Mouse (Mus musculus): Measurements from ENCODE around the gene Rhox3f. TPM values are rescaled to one million over a fixed set of nuclear protein-coding genes. Genes with fewer than 3 reads are reported as not detected.
"Not testable (repeated sequence)": the region's sequence is repeated elsewhere in the genome, so short reads cannot be mapped to it uniquely, and the experiment has no call there.

The Rhox3f gene
- not detected in 2 replicates for polyA plus RNA-seq (2015; fragmentation: Nextera tagmentation; extraction: Ambion mirVana)

DNA sequence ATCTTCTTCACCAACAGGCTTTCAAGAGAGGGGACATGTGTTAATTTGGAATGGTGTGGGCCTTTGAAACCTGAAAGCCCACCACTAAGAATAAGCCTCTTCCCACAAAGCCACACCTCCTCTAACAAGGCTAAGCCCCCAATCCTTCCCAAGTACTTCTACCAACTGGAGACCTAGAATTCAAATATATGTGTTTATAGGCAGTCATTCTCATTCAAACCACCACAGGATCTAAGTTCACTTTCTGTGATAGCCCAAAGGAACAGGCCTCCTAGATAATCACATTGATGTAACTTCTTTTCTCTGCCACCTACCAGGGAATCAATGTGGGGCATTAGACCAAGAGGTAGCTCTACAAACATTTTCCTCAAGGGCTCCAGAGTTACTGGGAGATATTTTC, at the start of gene Rhox3f:
Gene Rhox3f, plus strand, starts transcription at position 301 of the 400 bp plus-strand sequence.
- ATAC-seq (ENCODE audit: low FRiP score, low TSS enrichment); H3K4me2 ChIP-seq (replicated peaks; ENCODE audit: low read depth); H3K9ac ChIP-seq (ENCODE audit: low read length); H3K9me3 ChIP-seq (ENCODE audit: control insufficient read depth, low read length); H3K36me3 ChIP-seq (ENCODE audit: control insufficient read depth, insufficient read depth, low read length); H3K27me3 ChIP-seq (ENCODE audit: control insufficient read depth, insufficient read depth, low read length); H3K27ac ChIP-seq (replicated peaks); H3K4me1 ChIP-seq (replicated peaks; ENCODE audit: control insufficient read depth, insufficient read depth); H3K4me3 ChIP-seq (ENCODE audit: low read depth, low read length); DNase-seq (ENCODE audit: low spot score): not testable (repeated sequence)

DNA sequence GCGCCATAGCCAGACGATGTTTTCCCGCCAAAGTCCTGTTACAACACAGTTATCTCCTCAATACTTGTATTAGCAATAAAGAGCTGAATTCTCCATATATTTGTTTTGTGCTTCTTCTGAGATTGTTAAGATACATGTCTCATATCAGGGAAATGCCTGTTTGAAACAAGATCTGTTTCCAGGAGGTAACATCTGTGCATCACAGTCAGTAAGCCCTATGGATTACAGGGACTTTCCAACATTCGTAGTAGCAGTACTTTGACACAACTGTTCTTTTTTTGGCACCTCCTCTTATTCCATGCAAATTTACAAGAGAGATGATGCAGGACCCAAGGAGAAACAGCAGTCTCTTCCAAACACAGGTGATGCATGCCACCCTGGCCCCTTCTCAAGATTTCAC, 39.1 kb upstream of the Rhox3f start, which contains the start of gene Rhox3e:
Gene Rhox3e, plus strand, starts transcription at position 301 of the 400 bp plus-strand sequence.
- not testable (repeated sequence) for ATAC-seq (ENCODE audit: low FRiP score, low TSS enrichment); H3K4me3 ChIP-seq (ENCODE audit: low read depth, low read length); H3K9ac ChIP-seq (ENCODE audit: low read length); H3K9me3 ChIP-seq (ENCODE audit: control insufficient read depth, low read length); H3K36me3 ChIP-seq (ENCODE audit: control insufficient read depth, insufficient read depth, low read length); DNase-seq (ENCODE audit: low spot score); H3K4me1 ChIP-seq (replicated peaks; ENCODE audit: control insufficient read depth, insufficient read depth); H3K27ac ChIP-seq (replicated peaks); H3K27me3 ChIP-seq (ENCODE audit: control insufficient read depth, insufficient read depth, low read length); H3K4me2 ChIP-seq (replicated peaks; ENCODE audit: low read depth)
- no CpG with 5 or more reads among the region's 4 CpGs for WGBS

DNA sequence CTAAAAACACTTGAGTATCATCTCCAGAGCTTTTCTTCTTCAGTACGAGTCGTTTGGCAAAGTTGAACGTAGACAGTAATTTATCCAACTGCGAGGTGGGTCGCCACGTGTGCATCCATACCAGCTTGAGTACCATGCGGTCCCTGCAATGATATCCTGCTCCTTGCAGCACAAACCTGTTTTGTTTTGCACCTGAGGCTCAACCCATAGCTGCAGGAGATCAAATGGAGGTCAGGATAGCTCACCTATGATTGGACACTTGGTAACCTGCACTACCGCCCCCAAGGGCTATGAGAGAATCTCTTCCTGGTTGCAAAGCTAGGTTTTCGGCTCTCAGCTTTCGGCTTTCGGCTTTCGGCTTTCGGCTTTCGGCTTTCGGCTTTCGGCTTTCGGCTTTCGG, 23.7 kb upstream of the Rhox3f start, which contains the start of gene Rhox4e:
Gene Rhox4e, plus strand, starts transcription at position 301 of the 400 bp plus-strand sequence.
- not testable (repeated sequence) for H3K4me1 ChIP-seq (replicated peaks; ENCODE audit: control insufficient read depth, insufficient read depth); ATAC-seq (ENCODE audit: low FRiP score, low TSS enrichment); H3K9me3 ChIP-seq (ENCODE audit: control insufficient read depth, low read length); DNase-seq (ENCODE audit: low spot score); H3K4me2 ChIP-seq (replicated peaks; ENCODE audit: low read depth); H3K36me3 ChIP-seq (ENCODE audit: control insufficient read depth, insufficient read depth, low read length); H3K4me3 ChIP-seq (ENCODE audit: low read depth, low read length); H3K27ac ChIP-seq (replicated peaks); H3K9ac ChIP-seq (ENCODE audit: low read length); H3K27me3 ChIP-seq (ENCODE audit: control insufficient read depth, insufficient read depth, low read length)
- 98% methylated on average over 7 of the region's 18 CpGs for WGBS

DNA sequence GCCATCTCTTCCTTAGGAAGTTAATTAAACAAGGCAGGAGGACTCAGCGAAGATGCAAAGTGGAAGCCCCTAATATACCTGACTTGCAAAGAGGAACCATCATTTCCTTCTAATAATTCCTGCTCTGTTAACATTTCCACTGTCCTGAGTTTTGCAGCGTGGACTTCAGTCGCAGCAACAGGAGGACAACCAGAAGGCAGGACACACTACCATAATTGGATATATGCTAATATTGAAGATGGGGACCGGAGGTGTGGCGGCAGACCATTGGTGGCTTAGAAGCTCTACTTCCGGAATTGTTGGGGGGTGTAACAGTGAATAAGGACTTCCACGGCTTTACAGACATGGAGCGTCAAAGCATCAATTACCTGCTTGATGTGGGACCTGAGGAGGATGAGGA, 9.7 kb upstream of the Rhox3f start, which contains the start of gene Rhox2f:
Gene Rhox2f, plus strand, starts transcription at position 301 of the 400 bp plus-strand sequence.
- 95% methylated on average over 6 of the region's 8 CpGs for WGBS
- H3K4me1 ChIP-seq (replicated peaks; ENCODE audit: control insufficient read depth, insufficient read depth); H3K36me3 ChIP-seq (ENCODE audit: control insufficient read depth, insufficient read depth, low read length); H3K27ac ChIP-seq (replicated peaks); H3K9ac ChIP-seq (ENCODE audit: low read length); H3K4me3 ChIP-seq (ENCODE audit: low read depth, low read length); ATAC-seq (ENCODE audit: low FRiP score, low TSS enrichment); H3K9me3 ChIP-seq (ENCODE audit: control insufficient read depth, low read length); H3K27me3 ChIP-seq (ENCODE audit: control insufficient read depth, insufficient read depth, low read length); DNase-seq (ENCODE audit: low spot score); H3K4me2 ChIP-seq (replicated peaks; ENCODE audit: low read depth): not testable (repeated sequence)

DNA sequence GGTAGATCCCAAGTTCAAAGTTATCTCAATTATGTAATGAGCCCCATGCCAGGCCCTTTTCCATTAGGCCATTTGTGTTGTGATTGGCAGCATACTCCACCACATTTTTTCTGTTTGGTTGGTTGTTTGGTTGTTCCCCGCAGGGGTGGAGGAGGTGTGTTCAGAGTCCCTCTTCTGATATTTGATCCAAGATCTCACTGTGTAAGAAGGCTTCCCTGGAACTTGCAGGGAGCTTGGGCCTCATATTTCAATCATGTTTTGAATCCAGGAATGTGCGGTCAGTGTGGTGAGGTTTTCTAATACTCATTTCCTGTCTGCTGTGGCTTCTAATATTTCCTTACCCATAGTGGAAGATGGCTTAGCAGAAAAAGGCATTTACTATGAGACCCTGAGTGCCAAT, 8.2 kb upstream of the Rhox3f start:
- not testable (repeated sequence) for H3K27ac ChIP-seq (replicated peaks); ATAC-seq (ENCODE audit: low FRiP score, low TSS enrichment); H3K27me3 ChIP-seq (ENCODE audit: control insufficient read depth, insufficient read depth, low read length); H3K9me3 ChIP-seq (ENCODE audit: control insufficient read depth, low read length); H3K36me3 ChIP-seq (ENCODE audit: control insufficient read depth, insufficient read depth, low read length); H3K4me3 ChIP-seq (ENCODE audit: low read depth, low read length); DNase-seq (ENCODE audit: low spot score); H3K4me1 ChIP-seq (replicated peaks; ENCODE audit: control insufficient read depth, insufficient read depth); H3K9ac ChIP-seq (ENCODE audit: low read length); H3K4me2 ChIP-seq (replicated peaks; ENCODE audit: low read depth)
- WGBS, result 39% methylated on average over 2 of the region's 2 CpGs

DNA sequence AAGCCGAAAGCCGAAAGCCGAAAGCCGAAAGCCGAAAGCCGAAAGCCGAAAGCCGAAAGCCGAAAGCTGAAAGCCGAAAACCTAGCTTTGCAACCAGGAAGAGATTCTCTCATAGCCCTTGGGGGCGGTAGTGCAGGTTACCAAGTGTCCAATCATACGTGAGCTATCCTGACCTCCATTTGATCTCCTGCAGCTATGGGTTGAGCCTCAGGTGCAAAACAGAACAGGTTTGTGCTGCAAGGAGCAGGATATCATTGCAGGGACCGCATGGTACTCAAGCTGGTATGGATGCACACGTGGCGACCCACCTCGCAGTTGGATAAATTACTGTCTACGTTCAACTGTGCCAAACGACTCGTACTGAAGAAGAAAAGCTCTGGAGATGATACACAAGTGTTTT, 26.8 kb downstream of the Rhox3f start, which contains the start of gene Rhox4f:
Gene Rhox4f, minus strand, starts transcription at position 101 of the 400 bp plus-strand sequence.
- H3K9ac ChIP-seq (ENCODE audit: low read length); H3K4me2 ChIP-seq (replicated peaks; ENCODE audit: low read depth); H3K9me3 ChIP-seq (ENCODE audit: control insufficient read depth, low read length); H3K4me1 ChIP-seq (replicated peaks; ENCODE audit: control insufficient read depth, insufficient read depth); H3K4me3 ChIP-seq (ENCODE audit: low read depth, low read length); H3K27me3 ChIP-seq (ENCODE audit: control insufficient read depth, insufficient read depth, low read length); H3K36me3 ChIP-seq (ENCODE audit: control insufficient read depth, insufficient read depth, low read length); ATAC-seq (ENCODE audit: low FRiP score, low TSS enrichment); H3K27ac ChIP-seq (replicated peaks); DNase-seq (ENCODE audit: low spot score): not testable (repeated sequence)
- WGBS, result 95% methylated on average over 15 of the region's 19 CpGs

DNA sequence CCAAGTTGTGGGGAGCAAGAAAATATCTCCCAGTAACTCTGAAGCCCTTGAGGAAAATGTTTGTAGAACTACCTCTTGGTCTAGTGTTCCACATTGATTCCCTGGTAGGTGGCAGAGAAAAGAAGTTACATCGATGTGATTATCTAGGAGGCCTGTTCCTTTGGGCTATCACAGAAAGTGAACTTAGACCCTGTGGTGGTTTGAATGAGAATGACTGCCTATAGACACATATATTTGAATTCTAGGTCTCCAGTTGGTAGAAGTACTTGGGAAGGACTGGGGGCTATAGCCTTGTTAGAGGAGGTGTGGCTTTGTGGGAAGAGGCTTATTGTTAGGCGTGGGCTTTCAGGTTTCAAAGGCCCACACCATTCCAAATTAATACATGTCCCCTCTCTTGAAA, 47.7 kb downstream of the Rhox3f start, which contains the start of gene Rhox3g:
Gene Rhox3g, minus strand, starts transcription at position 101 of the 400 bp plus-strand sequence.
- not testable (repeated sequence) for H3K4me2 ChIP-seq (replicated peaks; ENCODE audit: low read depth); H3K9ac ChIP-seq (ENCODE audit: low read length); H3K9me3 ChIP-seq (ENCODE audit: control insufficient read depth, low read length); H3K4me3 ChIP-seq (ENCODE audit: low read depth, low read length); H3K36me3 ChIP-seq (ENCODE audit: control insufficient read depth, insufficient read depth, low read length); H3K27ac ChIP-seq (replicated peaks); DNase-seq (ENCODE audit: low spot score); ATAC-seq (ENCODE audit: low FRiP score, low TSS enrichment); H3K27me3 ChIP-seq (ENCODE audit: control insufficient read depth, insufficient read depth, low read length); H3K4me1 ChIP-seq (replicated peaks; ENCODE audit: control insufficient read depth, insufficient read depth)
- WGBS, result 89% methylated on average over 2 of the region's 2 CpGs

Other genes with a start within 250 kb of the Rhox3f start
- not detected in 2 replicates for gene Rhox3a2, start 201.0 kb upstream of the Rhox3f start, polyA plus RNA-seq (2015; fragmentation: Nextera tagmentation; extraction: Ambion mirVana)
- gene Rhox4a2, start 190.1 kb upstream of the Rhox3f start, polyA plus RNA-seq (2015; fragmentation: Nextera tagmentation; extraction: Ambion mirVana), result not detected in 2 replicates
- not detected in 2 replicates for gene Rhox2b, start 168.9 kb upstream of the Rhox3f start, polyA plus RNA-seq (2015; fragmentation: Nextera tagmentation; extraction: Ambion mirVana)
- not detected in 2 replicates for gene Rhox4b, start 148.5 kb upstream of the Rhox3f start, polyA plus RNA-seq (2015; fragmentation: Nextera tagmentation; extraction: Ambion mirVana)
- not detected in 2 replicates for gene Rhox2c, start 127.3 kb upstream of the Rhox3f start, polyA plus RNA-seq (2015; fragmentation: Nextera tagmentation; extraction: Ambion mirVana)
- not detected in 2 replicates for gene Rhox3c, start 122.4 kb upstream of the Rhox3f start, polyA plus RNA-seq (2015; fragmentation: Nextera tagmentation; extraction: Ambion mirVana)
- not detected in 2 replicates for gene Rhox4c, start 100.7 kb upstream of the Rhox3f start, polyA plus RNA-seq (2015; fragmentation: Nextera tagmentation; extraction: Ambion mirVana)
- gene Rhox2d, start 87.6 kb upstream of the Rhox3f start, polyA plus RNA-seq (2015; fragmentation: Nextera tagmentation; extraction: Ambion mirVana), result not detected in 2 replicates
- gene Rhox4d, start 66.6 kb upstream of the Rhox3f start, polyA plus RNA-seq (2015; fragmentation: Nextera tagmentation; extraction: Ambion mirVana), result not detected in 2 replicates
- not detected in 2 replicates for gene Rhox2e, start 50.5 kb upstream of the Rhox3f start, polyA plus RNA-seq (2015; fragmentation: Nextera tagmentation; extraction: Ambion mirVana)
- gene Rhox3e, start 39.0 kb upstream of the Rhox3f start, polyA plus RNA-seq (2015; fragmentation: Nextera tagmentation; extraction: Ambion mirVana), result not detected in 2 replicates
- 0.23 TPM in 1 of 2 replicates, not detected in the other for gene Rhox4e, start 23.6 kb upstream of the Rhox3f start, polyA plus RNA-seq (2015; fragmentation: Nextera tagmentation; extraction: Ambion mirVana)
- not detected in 2 replicates for gene Rhox2f, start 9.6 kb upstream of the Rhox3f start, polyA plus RNA-seq (2015; fragmentation: Nextera tagmentation; extraction: Ambion mirVana)
- gene Rhox4f, start 26.7 kb downstream of the Rhox3f start, polyA plus RNA-seq (2015; fragmentation: Nextera tagmentation; extraction: Ambion mirVana), result not detected in 2 replicates
- gene Rhox3g, start 47.6 kb downstream of the Rhox3f start, polyA plus RNA-seq (2015; fragmentation: Nextera tagmentation; extraction: Ambion mirVana), result not detected in 2 replicates
- gene Rhox2g, start 62.5 kb downstream of the Rhox3f start, polyA plus RNA-seq (2015; fragmentation: Nextera tagmentation; extraction: Ambion mirVana), result not detected in 2 replicates
- not detected in 2 replicates for gene Rhox4g, start 70.3 kb downstream of the Rhox3f start, polyA plus RNA-seq (2015; fragmentation: Nextera tagmentation; extraction: Ambion mirVana)
- gene Rhox3h, start 87.8 kb downstream of the Rhox3f start, polyA plus RNA-seq (2015; fragmentation: Nextera tagmentation; extraction: Ambion mirVana), result not detected in 2 replicates
- gene Rhox2h, start 92.3 kb downstream of the Rhox3f start, polyA plus RNA-seq (2015; fragmentation: Nextera tagmentation; extraction: Ambion mirVana), result not detected in 2 replicates
- gene Rhox5, start 223.8 kb downstream of the Rhox3f start, polyA plus RNA-seq (2015; fragmentation: Nextera tagmentation; extraction: Ambion mirVana), result 0.17 and 0.34 TPM in 2 replicates
- gene Rhox6, start 245.9 kb downstream of the Rhox3f start, polyA plus RNA-seq (2015; fragmentation: Nextera tagmentation; extraction: Ambion mirVana), result not detected in 2 replicates

Data from stomach, postnatal 0 days (tissue).